Mouse (Mus musculus) A20 (cell line): ENCODE measurements at regions not wholly inside any gene's neighbourhood (a gene's known extent, or its start where the extent isn't known, plus 50 kb on each side); places are given as distances from the start of the nearest gene placed in this dataset.

Source experiments
- DNase-seq: peaks from one replicate; pipeline ENCODE4 v3.0.0-alpha.2; 2011; ENCODE audit warnings: low read depth, low spot score

DNA sequence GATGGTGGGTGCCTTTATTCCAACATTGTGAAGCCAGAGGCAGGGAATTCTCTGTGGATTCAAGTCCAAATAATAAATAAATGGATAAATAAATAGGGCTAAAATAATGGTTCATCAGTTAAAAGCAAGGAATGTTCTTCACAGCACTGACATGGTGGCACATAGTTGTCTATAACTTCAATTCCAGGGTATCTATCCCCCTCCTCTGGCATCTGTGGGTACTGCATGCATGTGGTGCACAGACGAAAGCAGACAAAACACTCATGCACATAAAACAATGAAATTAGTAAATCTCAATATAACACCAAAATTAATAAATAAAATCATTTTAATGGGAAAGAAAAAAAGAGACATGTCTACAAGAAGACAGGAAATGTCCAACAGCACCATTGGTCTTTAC lies 54.3 kb upstream of the Ppt1 start:
- peak; percentile 57 for DNase-seq
